Mouse (Mus musculus) bone marrow macrophage, adult 2 months (primary cell): ENCODE measurements around the gene Pxmp4. TPM values are rescaled to one million over a fixed set of nuclear protein-coding genes. Genes with fewer than 3 reads are reported as not detected.

Experiments used
- H3K27ac ChIP-seq: 2 replicates; pipeline ENCODE4 v1.5.1; 2012; ENCODE audit warnings: low read depth, low read length; ENCODE audit not compliant: insufficient read depth
- H3K4me1 ChIP-seq: 2 replicates; pipeline ENCODE4 v1.6.1; 2012; ENCODE audit warnings: low read length; ENCODE audit not compliant: control insufficient read depth, insufficient read depth
- H3K4me3 ChIP-seq: 2 replicates; pipeline ENCODE4 v1.5.1; 2012; ENCODE audit warnings: mild to moderate bottlenecking, low read length, moderate library complexity; ENCODE audit not compliant: insufficient read depth
- CTCF ChIP-seq: IDR thresholded peaks from 2 replicates; pipeline ENCODE4 v1.5.1; 2012; ENCODE audit warnings: low read depth, mild to moderate bottlenecking, low read length, moderate library complexity
- POLR2A ChIP-seq: IDR thresholded peaks from 2 replicates; pipeline ENCODE4 v1.6.1; 2012; ENCODE audit warnings: mild to moderate bottlenecking, low read depth, low read length, borderline replicate concordance
- polyA plus RNA-seq: library from polyadenylated mRNA; stranded (reverse); fragments of >200 nt; gene quantifications from 2 replicates; pipeline ENCODE4 v1.2.4, GENCODE M21; 2012; ENCODE audit not compliant: missing spikeins, insufficient read depth, insufficient read length

Pxmp4 gene
- polyA plus RNA-seq, 1 experiment, result 22.6 TPM

GRCm38 (mm10) chr2:154595775-154596174 lies 7.7 kb downstream of the Pxmp4 start:
- H3K27ac ChIP-seq, result no peak overlapping the region
- H3K4me3 ChIP-seq, result no peak overlapping the region
- TF ChIP-seq CTCF (no peak), POLR2A (no peak)
- H3K4me1 ChIP-seq, result peaks cover 17% of the 10 kb centered on the region

DNA sequence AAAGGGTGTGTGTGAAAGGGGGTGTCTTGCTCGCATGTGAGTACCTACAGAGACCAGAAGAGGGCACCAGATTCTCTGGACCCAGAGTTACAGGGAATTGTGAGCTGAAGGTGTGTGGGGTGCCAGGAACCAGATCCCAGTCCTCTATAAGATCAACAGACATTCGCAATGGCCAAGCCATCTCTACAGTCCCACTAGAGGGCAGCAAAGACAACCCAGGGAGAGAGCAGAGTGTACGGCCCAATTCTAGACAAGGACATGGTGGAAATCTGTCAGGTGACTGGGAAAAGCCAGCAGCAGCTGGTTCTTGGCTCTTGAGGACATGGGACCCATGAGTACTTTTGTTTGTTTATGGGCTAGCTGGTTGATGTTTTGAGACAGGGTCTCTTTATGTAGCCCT lies 10.5 kb downstream of the Pxmp4 start:
- no peak for TF ChIP-seq POLR2A
- peak; percentile 48 for TF ChIP-seq CTCF
- Histone ChIP-seq H3K4me1 (peaks cover 14% of the 10 kb centered on the region), H3K4me3 (no peak overlapping the region), H3K27ac (no peak overlapping the region)

- H3K4me1 ChIP-seq, result peaks cover 6% of the 10 kb centered on the region
- H3K4me3 ChIP-seq, result no peak overlapping the region
- TF ChIP-seq POLR2A (no peak), CTCF (no peak)
- no peak overlapping the region for H3K27ac ChIP-seq
Observed at GRCm38 (mm10) chr2:154591239-154591638, 12.3 kb downstream of the Pxmp4 start.

GRCm38 (mm10) chr2:154589051-154589450 lies 14.5 kb downstream of the Pxmp4 start:
- no peak overlapping the region for H3K27ac ChIP-seq
- TF ChIP-seq POLR2A (no peak), CTCF (no peak)
- no peak overlapping the region for H3K4me3 ChIP-seq
- peaks cover 4% of the 10 kb centered on the region for H3K4me1 ChIP-seq

DNA sequence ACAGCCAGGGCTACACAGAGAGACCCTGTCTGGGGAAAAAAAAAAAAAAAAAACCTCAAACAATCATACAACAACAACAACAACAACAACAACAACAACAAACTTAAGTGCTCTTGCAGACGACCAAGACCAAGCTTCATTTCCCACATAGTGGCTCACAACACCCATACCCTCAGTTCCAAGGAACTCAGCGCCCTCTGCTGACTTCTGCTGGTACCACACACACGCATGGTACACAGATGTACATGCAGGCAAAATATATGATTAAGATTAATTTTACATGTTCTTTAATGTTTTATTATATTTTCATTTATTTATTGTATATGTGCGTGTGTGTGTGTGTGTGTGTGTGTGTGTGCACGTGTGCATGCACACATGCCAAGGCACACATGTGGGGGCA lies 17.1 kb downstream of the Pxmp4 start:
- H3K4me3 ChIP-seq, result no peak overlapping the region
- H3K27ac ChIP-seq, result no peak overlapping the region
- H3K4me1 ChIP-seq, result no peaks in the 10 kb centered on the region
- TF ChIP-seq POLR2A (no peak), CTCF (no peak)

DNA sequence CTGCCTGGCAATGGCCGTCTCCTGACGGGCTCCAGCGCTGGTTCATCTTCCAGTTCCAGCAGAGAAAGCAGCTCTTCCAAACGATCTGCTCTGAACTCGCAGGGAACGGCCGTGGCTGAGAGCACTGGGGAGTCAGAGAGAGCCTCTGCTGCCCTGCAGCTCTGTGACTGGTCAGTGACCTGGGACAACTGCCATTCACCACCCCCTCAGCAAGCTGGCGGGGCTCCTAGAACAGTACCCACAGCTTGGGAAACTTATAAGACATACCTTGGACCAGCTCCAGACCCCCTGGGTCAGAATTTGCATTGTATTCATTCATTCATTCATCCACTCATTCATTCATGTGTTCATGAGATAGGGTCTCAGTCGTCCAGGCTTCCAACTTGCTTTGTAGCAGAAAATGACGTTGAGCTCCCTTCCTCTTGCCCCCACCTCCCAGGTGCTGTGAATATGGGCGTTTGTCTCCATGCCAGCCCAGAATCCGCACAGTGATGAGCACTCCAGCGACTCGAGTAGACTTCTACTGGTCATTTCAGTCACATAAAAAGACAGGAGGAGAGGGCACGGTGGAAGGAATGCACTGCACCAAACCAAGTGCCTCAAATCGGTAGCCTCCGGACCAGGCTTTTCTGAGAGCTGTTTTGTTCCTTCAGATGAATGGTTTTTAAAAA lies 18.4 kb downstream of the Pxmp4 start:
- Histone ChIP-seq H3K4me3 (no peak overlapping the region), H3K27ac (no peak overlapping the region), H3K4me1 (0 out of 2 replicates have a peak, but pooled peaks cover under 1% of the 10 kb centered on the region)
- TF ChIP-seq POLR2A (no peak), CTCF (no peak)

- Histone ChIP-seq H3K4me1 (0 out of 2 replicates have a peak, but pooled peaks cover 2% of the 10 kb centered on the region), H3K4me3 (no peak overlapping the region), H3K27ac (no peak overlapping the region)
- TF ChIP-seq POLR2A, result no peak
- TF ChIP-seq CTCF, result no peak
Observed at GRCm38 (mm10) chr2:154583906-154584872, 19.3 kb downstream of the Pxmp4 start.

GRCm38 (mm10) chr2:154581421-154581820 lies 22.1 kb downstream of the Pxmp4 start:
- Histone ChIP-seq H3K4me1 (0 out of 2 replicates have a peak, but pooled peaks cover 2% of the 10 kb centered on the region), H3K27ac (no peak overlapping the region), H3K4me3 (no peak overlapping the region)
- no peak for TF ChIP-seq POLR2A

- Histone ChIP-seq H3K4me1 (0 out of 2 replicates have a peak, but pooled peaks cover 2% of the 10 kb centered on the region), H3K27ac (no peak overlapping the region), H3K4me3 (no peak overlapping the region)
- TF ChIP-seq POLR2A (no peak), CTCF (no peak)
Observed at GRCm38 (mm10) chr2:154580586-154580985, 22.9 kb downstream of the Pxmp4 start.

DNA sequence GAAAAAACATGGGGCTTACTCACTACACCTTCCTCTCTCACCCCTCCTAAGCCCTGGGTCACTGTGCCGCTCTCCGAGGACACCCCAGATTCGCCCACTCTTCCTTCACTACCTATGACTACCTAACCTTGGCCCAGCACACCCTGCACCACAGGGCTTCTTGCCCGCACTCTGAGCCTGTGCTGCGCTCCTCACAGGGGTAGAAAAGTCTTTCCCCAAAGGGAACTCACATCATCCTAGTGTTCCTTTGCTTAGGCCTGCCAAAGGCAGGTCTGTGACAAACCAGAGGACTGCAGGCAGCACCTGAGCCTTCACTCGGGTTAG lies 25.8 kb downstream of the Pxmp4 start:
- no peak overlapping the region for H3K27ac ChIP-seq
- TF ChIP-seq CTCF, result no peak
- no peak for TF ChIP-seq POLR2A
- no peak overlapping the region for H3K4me3 ChIP-seq
- peaks cover 9% of the 10 kb centered on the region for H3K4me1 ChIP-seq
